Mouse (Mus musculus): ENCODE data around the gene LTO1.

DNA sequence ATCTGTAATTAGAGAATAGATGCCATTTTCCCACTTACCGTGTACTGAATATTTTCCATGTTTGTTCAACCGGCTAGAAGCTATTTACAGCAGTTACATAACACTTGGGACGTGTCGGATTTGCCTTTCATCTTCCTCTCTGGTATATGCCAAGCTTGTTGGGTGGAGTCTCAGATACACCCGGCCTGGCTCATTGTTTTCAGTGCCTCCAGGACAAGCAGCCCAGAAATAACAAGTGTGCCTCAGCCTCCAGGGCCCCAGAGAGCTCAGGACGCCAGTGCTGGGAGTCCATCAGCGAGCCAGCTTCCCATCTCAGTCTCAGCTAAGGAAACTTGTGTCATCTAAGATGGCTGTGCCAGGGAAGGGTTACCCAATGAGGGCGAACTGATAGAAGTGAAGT lies 58.6 kb downstream of the LTO1 start:
- no peak for TF ChIP-seq CTCF (IDR thresholded peaks at IDR 0.05; ENCODE audit: low read depth)
- TF ChIP-seq EP300 (IDR thresholded peaks at IDR 0.05; ENCODE audit: low read depth): no peak
